Mouse (Mus musculus) CD4-positive, CD25-positive, alpha-beta regulatory T cell, adult 4 months (primary cell): Measurements from ENCODE around the gene Rfwd3. TPM values are rescaled to one million over a fixed set of nuclear protein-coding genes. Genes with fewer than 3 reads are reported as not detected.
"Not testable (repeated sequence)": the region's sequence is repeated elsewhere in the genome, so short reads cannot be mapped to it uniquely, and the experiment has no call there.

Experiments used
- ATAC-seq: one replicate; pipeline ENCODE4 v1.8.0; 2017
- polyA plus RNA-seq, 2 experiments: library from polyadenylated mRNA; unstranded; fragments of 100-300 nt; shearing (Covaris generic); gene quantifications; one replicate each; pipeline ENCODE4 v1.2.1; 2017

Gene Rfwd3
- polyA plus RNA-seq = 10 to 100 TPM; 20.2 to 34.9 TPM

DNA sequence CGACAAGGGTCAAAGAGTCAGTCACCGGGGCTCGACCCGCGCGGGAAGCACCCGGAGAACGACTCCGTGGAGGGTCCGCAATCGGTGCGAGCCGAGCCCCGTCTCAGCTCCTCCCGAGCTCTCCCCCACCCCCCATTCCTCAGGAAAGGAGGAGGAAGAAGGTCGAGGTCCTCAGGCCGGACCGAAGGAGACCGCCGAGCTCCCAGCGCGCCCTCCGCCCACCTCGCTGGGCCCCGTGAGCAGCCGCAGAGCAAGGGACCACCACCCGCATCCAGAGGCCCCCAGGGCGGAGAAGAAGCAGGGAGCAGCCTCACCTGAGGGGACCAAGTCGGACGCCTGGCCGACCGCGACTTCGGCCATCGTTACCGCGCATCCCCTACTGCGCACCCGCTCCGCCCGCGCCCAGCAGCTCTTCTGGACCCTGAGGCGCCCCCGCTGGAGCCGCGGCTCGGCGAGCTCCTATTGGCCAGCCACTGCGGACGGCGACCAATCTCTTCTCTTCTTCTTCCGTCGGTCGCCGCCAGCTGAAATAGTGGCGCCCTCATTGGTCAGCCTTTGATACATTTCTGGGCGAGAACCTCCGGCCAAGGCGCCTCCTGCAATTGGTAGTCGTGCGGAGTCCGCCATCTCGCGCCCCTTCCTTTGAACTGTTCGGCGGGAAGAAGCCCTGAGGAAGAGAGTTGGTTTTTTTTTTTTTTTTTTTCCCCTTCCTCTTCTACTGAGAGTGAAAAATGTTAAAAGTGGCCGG lies at the start of gene Rfwd3:
Gene Rfwd3 (minus strand): TSS at position 402 of the 748 bp plus-strand sequence.
- peak; percentile 98 for ATAC-seq

DNA sequence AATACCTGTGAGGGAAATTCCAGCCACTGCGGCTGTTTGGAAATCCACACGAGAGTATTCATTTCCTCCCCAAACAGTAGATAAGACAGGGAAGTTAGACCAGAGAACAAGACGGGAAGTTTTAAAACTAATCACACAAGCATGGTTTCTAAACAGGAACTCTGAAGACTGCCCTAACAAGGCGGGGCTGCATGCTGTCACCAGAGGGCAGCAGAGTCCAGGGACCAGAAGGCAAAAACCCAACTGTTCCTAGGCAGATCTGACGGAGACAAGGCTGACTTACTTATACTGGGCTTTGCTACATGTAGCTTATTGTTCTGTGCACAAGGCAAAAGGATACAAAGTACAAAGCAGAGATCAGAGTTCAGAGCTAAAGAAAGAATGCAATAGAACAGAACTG lies 43.2 kb upstream of the Rfwd3 start:
- ATAC-seq = peak; percentile 85

DNA sequence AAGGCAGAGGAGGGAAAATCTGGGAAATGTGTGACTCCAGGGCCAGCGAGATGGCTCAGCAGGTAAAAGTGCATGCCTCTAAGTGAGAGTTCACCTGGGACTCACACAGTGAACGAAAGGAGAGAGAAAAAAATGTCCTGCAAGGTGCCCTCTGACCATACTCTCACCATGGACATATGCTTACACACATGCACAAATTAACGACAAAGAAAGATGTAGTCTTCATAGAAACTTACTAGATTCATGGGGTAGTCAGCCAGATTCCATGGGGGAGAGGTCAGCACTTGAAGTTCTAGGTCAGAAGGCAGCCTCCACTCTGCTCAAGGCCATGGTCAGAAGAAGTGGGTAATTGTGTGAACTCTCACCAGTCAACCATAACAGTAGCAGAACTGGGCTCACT lies 40.2 kb upstream of the Rfwd3 start:
- ATAC-seq = no peak

DNA sequence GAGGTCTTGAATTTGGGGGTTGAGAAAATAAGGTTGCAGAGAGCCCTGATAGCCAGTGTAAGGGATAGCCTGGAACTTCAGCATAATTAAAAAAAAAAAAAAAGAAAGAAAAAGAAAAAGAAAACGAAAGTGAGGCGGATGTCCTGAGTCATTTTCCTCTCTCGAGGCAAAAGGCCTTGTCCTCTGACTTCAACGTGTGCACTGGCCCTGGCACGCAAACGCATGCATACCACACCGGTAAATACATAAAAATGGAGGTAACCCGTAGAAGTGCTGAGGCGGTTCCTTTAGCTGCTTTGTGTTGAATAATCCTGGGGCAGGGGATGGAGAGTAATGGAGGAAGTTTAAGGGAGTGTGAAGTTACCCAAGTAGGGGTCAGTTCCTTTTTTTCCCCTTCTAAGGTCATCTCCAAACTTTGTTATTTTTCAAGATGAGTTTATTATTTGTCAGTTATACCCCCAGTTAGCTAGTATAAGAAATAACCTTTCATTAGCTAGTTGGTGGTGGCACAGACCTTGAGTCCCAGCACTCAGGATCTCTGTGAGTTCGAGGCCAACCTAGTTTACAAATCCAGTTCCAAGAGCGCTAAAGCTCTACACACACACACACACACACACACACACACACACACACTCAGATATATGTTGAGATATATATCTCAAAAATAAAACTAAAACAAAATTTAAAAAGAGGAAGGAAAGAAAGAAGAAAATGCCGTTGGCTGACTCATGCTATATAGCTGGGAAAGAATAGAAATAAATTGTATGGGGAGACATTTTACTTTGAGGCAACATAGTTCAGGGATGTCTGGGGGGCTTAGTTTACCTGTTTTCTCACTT lies 38.6 kb upstream of the Rfwd3 start:
- peak; percentile 60 for ATAC-seq

DNA sequence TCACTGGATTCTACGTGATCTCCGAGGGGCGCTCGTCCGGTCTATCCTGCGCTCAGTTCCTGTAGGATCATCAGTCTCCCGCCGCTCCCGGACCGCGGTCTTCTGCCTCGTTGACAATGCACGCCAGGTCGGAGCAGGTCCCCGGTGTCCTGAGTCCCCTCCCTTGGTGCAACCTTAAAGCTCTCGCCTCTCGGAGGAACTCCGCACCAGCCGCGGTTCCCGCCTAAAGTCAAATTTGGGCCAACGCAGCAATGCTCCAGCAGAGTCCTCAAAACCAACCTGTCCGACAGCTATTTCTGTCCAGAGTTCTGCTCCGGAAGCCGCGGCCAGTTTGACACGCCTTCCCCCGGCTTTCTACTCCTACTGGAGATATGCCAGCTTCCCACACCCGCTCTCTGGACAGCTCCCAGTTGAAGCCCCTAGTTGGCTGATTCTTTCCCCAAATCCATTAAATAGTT lies 37.9 kb upstream of the Rfwd3 start, which contains the start of gene Mlkl:
Gene Mlkl (minus strand): TSS at position 288 of the 458 bp plus-strand sequence.
- ATAC-seq = peak; percentile 50

DNA sequence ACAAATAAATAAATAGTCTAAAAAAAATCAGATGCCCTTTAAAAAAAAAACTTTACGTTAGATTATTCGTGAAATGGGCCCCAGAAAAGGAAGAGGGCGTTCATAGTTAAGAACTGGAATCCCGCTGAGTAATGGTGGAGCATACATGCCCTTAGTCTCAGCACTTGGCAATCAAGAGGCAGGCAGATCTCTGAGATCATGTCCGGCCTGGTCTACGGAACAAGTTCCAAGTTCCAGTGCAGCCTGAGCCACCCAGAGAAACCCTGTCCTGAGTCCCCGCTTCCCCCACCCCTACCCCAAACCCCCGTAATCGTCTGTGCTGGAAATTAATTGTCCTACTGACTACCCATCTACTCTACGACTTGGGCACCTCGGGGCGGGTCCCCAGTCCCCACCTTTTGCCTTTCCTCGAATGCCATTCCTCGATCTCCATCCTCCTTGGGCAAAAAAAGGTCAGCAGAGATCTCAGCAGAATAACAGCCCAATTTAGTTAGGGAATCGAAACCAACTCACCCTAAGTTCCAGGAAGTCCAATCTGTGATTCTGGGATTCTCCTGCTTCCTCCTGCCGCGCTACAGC lies 37.4 kb upstream of the Rfwd3 start:
- ATAC-seq = peak; percentile 34

DNA sequence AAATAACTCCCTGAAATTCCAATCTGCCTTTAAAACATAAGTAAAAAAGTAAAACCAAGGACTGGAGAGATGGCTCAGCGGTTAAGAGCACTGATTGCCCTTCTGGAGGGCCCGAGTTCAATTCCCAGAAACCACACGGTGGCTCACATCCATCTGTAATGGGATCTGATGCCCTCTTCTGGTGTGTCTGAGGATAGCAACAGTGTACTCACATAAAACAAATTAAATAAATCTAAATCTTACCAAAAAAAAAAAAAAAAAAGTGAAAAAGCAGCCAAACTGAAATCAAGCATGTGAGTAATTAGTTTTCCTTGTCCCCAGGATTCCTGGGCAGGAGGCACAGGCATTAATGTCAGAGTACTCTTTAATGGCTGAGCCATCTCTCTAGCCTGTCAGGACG lies 36.7 kb upstream of the Rfwd3 start:
- no peak for ATAC-seq

DNA sequence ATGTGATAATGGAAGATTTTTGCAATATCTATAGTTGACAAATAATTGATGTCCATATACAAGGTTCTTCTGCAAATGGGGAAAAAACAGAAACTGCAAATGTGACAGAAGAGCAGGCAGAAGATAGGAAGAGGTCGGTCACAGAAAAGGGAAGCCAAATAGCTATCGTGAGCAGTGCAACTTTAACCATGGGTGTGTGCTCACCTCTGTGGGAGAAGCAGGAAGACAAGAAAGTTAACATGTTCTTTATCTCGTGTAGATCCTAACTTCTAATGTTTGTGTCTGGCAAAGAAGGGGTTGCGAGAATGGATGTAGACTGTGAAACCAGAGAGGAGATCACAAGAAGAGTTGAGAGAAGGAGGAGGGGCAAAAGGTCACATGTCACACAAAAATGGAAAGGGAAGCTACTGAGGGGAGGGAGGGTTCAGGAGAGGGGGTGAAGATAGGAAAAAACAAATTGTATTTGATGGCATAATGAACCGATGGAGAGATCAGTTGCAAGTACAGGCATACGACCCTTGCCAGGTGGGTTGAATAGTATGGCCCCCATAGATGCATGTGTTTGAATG lies 25.3 kb upstream of the Rfwd3 start:
- no peak for ATAC-seq

DNA sequence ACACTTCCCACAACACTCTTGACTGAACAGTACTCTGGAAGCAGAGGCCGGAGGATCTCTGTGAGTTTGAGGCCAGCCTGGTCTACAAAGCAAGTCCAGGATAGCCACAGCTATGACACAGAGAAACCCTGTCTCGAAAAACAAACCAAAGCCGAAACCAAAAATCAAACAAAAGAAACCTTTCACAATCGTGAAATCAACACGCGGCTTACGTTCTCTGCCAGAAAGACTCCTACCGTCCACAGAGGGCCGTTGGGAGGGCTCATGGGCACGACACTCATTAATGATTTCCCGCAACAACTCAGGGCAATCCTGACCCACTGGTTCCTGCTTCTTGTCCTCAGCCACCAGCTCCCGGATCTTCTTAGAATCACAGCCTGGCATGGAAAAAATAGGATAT lies 14.7 kb upstream of the Rfwd3 start:
- no peak for ATAC-seq

DNA sequence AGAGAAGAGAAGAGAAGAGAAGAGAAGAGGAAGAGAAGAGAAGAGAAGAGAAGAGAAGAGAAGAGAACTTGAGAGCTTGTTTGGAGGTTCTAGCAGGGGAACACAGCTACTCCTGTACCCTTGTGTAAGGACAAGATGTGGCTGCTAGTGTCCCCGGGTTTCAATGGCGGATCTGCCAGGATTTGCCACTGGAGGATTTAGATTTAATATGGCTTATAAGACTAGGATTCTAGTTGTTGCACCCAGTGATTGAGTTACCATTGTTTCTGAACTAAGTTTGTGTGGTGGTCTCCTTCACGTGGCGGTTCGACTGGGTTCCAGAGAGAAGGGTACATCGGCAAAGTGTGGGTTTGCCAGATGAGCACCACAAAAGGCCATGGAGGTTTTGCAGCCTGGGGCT lies 13.9 kb upstream of the Rfwd3 start:
- ATAC-seq = not testable (repeated sequence)

DNA sequence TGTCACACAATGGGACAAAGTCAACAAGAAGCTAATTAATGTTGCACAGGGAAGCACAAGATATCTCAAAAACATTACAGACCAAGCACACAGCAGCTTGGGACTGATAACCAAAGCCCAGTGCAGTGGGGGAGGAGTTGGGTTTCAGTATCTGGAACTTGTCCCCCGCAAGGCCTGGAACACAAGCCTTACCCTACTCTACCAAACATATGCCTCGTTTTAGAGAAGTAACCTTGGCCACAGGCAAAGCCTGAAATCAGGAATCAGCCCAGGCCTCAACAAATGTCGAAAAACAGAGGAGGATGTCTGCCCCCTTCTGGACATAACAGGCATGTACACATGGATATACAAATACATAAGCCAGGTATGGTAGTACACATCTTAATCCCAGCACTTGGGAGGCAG lies 12.7 kb upstream of the Rfwd3 start:
- ATAC-seq = no peak

DNA sequence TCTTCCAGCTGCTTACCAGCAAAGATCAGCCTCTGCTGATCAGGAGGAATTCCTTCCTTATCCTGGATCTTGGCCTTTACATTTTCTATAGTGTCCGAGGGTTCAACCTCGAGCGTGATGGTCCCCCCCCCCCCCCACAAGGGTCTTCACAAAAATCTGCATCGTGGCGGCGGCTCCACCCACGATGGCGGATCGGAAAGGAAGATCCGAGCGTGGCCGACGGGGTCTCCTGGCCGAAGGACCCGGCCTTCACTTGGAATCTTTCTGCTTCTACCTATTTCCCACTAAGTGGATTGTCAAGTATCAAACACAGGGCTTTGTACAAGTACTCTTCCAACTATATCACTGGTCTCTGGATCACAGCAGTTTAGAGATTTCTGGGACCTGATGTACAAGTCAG lies 10.0 kb upstream of the Rfwd3 start:
- not testable (repeated sequence) for ATAC-seq

DNA sequence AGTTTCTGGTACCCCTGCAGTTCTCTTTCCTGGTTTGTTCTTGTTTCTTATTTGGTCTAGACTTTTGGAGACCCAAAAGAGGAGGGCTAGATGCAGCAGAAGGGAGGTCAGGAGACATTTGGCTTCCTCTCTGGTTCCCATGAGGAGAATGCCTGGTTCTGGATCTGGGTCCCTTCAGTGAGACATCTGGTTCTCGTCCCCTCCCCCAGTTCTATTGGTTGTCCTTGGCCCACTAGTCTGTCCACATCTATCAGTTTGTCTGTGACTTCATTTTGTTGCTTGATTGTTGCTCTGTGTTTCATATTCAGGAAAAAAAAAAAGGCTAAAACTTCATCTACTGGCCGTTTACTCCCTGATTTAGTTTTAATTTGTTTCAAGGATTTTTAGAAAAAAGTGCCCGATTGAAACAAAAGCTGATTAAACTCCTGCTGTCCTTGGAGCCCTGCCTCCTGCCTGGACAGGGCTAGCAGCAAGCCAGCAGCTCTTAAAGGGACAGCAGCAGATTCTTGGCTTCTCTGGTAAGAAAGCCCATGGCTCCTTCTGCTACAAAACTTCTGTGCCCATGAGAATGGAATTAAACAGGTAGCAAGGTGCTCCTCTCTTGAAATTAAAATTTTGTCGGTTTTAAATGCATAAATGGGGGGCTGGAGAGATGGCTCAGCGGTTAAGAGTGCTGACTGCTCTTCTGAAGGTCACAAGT lies 5.2 kb upstream of the Rfwd3 start:
- no peak for ATAC-seq

DNA sequence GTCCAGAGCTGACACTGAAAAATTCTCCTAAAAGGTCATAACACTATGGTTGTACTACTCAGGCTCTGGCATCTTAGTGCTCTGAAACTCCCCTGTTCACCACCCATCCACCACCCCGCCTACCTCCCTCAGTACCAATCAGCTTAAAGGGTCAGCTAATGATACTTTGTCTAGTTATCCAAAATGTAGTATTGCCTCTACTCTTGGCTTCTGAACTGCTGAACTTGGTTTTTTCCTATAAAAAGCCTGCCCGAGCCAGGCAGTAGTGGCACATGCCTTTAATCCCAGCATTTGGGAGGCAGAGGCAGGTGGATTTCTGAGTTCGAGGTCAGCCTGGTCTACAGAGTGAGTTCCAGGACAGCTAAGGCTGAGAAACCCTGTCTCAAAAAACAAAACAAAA lies 4.3 kb upstream of the Rfwd3 start:
- no peak for ATAC-seq

DNA sequence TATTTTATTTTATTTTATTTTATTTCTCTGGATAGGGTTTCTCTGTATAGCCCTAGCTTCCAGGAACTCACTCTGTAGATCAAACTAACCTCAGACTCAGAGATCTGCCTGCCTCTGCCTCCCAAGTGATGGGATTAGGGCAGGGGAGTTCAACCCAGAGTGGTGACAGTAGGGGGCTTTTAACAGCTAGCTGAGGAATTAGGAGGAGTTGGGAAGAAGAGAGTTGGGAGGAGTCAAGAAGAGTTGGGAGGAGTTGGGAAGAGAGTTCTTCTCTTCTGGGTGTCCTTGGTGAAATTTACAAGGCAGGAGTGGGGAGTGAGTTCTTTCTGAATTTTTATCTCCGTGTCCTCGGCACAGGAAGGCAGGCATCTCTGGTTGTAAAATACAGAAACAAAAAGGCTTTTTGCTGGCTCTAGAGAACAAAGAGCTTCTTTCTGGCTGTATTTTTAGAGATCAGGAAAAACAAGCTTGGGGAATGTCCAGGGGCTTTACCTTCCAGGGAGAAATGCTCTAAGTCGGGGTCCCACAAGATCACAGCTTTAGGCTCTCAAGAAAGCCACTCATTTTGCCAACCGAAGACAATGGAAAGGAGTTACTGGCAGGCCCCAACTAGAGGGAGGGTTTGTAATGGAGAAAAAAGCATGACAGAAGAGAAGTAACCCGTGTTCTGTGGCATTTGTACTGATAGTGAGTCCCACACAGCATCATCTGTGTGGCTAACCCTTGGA lies 3.2 kb upstream of the Rfwd3 start:
- not testable (repeated sequence) for ATAC-seq

DNA sequence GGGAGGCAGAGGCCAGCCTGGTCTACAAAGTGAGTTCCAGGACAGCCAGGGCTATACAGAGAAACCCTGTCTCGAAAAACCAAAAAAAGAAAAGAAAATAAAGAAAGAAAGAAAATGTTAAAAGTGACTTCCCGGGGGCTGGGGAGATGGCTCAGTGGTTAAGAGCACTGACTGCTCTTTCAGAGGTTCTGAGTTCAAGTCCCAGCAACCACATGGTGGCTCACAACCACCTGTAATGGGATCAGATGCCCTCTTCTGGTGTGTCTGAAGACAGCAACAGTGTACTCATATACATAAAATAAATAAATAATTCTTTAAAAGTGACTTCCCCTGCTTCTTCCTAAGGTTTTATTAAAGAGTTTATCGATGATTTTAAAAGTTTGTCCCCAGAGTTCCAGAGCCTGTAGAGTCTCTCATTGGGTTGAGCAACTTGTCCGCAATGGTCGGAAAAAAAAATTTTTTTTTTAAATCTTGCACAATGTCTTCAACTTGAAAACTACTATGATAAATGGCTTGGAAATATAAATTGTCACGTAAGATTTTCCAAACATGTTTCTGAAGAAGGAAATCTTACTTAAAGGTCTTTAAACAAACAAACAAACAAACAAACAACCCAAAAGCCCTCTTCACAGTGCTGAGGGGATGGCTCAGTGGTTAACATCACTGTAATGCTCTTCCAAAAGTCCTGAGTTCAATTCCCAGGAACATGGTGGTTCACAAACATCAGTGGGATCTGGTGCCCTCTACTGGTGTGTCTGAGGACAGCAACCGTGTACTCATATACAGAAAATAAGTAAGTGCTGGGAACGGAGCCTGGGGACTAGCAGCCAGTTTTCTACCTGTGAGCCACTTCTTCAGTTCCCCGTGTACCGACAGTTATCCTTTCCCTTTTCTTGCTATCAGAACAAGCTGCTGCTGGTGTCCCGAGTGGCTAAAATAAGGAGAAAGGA lies 850 bp upstream of the Rfwd3 start:
- no peak for ATAC-seq

DNA sequence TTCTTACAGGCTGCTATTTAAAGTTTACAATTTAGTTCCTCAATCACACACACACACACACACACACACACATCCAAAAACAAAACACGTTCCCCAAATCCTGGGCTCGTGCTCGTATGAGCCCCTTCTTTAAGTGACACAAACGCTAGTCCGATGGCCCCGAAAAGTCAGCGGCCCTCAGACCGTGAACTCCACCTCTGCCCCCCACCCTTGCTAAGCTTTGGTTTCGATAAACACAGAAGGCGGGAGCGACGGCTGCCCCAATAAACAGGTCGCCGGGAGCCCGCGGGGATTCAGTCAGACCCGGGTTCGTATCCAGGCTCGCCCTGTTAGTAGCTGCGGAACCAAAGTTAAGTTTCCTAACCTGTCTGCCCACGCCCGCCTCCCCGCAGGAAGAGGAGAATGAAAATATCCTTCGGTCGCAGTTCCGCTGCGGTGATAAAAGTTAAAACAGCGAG lies 630 bp downstream of the Rfwd3 start:
- peak; percentile 21 for ATAC-seq

DNA sequence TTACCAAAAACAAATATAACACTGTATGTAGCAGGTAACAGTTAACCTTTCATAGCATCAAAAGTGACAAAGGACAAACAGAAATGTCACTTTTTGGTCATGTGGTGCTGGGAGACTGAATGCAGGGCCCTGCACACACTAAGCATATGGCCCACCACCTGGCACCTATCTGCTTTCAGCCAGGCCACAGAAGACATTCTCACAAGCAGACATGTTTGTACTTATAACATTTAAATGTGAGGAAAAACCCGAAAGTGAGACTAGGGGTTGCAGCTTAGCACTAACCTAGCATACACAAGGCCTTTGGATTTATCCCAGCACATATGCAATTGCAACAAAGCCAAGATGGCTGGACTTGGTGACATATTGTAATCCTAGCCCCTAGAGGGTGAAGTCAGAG lies 2.0 kb downstream of the Rfwd3 start:
- ATAC-seq = no peak

DNA sequence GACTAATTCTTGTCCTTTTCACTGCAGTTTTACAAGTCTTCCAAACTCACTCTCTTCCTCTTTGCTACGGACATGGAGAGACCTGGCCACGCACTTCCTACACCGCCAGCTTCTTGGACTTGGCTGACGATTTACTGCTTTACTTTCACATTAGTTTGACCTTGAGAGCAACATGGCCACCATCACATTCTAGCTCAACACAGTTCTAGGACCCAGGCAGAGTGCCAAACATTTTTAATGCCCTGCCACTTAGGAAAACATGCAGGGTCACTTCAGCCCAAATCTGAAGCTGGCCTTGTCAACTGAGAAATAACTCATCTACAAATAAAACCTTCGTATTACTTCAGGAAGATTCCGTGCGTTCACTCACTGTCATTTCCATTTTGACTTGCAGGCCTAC lies 8.3 kb downstream of the Rfwd3 start:
- ATAC-seq = no peak

DNA sequence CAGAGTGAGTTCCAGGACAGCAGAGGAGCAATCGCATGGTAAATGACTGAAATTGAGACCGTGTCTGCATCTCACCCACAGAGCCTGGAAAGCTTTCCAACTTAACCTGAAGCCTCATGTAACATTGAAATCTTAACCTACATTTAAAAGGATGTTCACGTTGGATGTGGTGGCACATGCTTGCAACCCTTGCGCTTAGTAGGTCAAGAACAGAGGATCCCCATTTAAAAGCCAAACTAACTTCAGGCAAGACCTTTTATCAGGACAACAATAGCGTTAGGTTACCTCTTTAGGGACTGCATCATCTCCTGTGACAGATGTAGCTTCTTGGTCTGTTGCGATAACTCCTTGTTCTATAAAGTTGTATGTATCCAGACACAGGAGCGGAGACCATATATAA lies 9.4 kb downstream of the Rfwd3 start:
- no peak for ATAC-seq
